Mouse (Mus musculus) spleen, postnatal 14 days (tissue): ENCODE results near the gene Tfg.

Source experiments
- DNase-seq, 2 experiments: peaks; one replicate each; pipeline ENCODE4 v3.0.0; 2021 to 2022; ENCODE audit warnings: low spot score in 2 of 2

Tfg gene

DNA sequence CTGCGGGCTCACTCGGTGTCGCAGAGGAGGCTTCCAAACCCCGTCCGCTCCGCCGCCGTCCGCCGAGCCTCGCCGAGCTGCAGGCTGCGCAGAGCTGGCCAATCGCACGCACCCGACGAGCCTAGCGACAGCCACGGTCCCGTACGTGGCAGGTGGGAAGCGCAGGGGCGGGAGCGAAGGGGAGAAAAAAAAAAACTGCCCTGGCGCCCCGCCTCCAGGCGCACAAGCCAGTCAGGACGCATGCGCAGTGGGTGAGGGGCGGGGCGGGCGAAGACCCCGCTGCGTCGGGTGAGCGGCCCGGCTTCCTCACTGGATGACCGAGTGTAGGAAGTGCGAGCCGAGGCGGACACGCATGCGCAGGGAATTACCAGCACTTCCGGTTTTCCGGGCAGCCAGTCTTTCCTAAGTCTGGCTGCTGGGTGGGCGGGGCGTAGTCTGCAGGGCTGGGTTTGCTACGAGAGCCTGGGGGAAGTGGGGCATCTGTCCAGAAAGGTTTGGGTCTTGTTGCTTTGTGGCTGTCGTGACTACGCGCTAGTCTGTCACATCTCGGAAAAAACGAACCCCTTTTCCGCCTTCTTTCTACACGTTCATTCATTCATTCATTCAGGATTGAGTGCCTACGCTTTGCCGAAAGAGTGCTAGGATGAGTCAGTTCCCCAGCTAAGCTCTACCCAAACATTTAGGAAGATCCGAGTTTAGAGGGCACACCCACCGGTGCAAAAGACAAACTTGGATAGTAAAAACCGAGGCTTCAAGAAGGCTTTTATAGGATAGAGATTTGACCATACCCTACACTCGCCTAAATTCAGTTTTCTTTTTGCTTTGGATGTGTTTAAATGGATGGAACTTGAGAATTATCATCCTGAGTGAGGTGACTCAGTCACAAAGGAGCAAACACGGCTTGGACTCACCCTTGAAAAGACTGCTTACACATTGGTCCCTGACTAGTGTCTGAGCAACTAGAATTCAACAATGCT, at the start of gene Tfg:
Gene Tfg, minus strand, starts transcription at position 227 of the 977 bp plus-strand sequence.
- DNase-seq, result peak; percentile 92 to 94

DNA sequence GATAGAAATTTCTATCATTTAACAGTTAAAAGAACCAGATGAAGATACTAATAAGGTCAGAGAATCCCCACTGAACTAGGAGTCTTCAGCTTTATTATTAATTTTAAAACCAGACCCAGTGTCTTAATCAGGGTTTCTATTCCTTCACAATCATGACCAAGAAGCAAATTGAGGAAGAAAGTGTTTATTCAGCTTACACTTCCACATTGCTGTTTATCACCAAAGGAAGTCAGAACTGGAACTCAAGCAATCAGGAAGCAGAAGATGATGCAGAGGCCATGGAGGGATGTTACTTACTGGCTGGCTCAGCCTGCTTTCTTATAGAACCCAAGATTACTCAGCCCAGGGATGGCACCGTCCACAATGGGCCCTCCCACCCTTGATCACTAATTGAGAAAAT, 11.8 kb upstream of the Tfg start:
- DNase-seq, result no peak

DNA sequence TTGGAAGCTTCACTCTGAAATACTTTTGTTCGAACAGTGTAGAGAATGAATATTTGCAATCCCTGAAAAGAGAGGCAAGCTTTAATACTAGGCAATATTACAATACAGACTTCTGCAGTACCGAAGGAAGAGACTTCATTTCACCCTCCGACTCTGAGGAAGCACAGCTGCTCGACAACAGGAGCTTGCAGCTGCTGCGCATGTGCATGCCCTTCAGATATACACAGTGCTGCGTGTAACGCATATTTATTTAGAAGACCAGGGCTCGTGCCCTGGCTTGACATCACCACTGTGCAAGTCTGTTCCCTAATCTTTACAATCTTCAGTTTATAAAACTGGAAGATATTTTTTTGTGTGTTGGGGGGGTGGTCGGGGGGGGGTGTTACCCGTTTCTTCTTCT, 7.7 kb upstream of the Tfg start:
- DNase-seq, result no peak

DNA sequence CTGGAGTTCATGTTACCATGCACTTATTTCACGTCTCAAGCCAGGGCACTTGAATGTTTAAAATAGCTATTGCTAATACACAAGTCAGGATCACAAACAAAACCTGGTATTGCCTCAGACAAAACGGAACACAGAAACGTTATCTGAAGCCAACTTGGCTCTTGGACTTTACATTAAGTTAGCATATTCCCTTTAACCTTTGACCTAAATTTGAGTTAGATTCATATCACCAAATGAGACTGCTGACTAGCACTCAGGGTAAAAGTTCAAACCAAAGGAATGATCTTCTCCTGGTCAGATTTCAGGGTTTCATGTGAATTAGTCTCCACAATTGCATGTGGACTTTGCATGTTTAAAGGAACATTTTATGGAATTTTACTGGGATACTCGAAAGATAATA, 5.1 kb upstream of the Tfg start:
- DNase-seq, result no peak

DNA sequence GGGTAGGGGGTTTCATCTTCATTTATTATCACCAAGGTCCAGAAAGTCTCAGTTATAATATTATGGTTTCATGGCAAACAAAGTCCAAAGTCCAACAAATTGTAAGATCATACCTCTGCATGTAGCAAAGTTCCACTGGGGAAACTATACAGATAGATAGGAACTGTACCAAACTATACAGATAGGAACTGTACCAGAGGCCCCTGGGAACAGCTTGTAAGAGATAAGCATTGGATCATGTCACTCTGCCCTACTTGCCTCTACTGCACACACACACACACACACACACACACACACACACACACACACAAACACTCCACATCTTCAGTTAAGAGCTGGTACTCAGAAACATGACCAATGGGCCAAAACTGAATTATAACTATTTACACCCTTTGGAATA, 1.8 kb upstream of the Tfg start:
- DNase-seq, result no peak

DNA sequence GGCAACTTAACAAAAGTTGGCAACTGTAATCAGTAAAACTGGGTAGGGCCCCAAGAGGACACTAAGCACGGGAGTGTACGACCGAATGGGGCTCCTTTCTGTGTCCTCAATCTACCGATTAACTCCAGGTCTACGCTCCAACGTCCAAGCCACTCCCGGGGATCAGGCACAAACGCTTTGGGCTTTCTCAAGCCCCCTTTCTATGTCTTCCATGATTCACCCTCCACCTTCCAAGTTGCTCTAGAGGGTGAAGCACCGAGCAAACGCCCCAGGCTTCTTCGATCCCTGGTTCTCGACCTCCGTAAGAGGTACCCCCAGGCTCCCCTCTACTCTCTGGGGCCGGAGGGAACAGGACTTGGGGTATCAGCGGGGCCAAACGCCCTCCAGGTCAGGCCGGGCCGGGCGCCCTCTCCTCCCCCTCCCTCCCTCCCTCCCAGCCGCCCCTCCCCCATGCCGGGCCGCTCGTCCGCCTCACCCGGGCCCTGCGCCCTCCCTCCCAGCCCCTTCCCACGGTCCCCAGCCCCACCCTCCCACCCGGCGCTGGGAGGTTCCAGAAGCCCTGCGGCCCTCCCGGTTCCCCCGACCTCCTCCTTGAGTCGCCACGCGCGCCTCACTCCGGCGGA, 582 bp downstream of the Tfg start:
- DNase-seq, result peak in 1 of 2 experiments; percentile 12

DNA sequence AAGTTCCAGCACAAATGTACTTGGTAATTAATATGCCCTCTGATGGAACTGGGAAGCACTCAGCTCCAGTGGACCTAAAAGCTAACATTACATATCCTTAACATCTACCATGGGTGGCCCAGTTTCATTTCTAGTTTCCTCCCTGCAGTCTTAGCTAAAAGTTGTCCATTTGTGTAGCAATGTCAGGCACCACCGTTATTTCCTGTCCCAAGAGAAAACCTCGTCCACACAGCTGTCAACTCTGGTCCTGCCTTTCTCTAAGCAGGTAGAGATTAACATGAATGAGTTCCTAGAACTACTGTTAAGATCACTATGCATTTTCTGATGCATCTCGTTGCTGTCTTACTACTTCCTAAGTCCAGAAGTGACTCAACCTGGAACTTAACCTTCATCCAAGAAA, 1.6 kb downstream of the Tfg start:
- no peak for DNase-seq

DNA sequence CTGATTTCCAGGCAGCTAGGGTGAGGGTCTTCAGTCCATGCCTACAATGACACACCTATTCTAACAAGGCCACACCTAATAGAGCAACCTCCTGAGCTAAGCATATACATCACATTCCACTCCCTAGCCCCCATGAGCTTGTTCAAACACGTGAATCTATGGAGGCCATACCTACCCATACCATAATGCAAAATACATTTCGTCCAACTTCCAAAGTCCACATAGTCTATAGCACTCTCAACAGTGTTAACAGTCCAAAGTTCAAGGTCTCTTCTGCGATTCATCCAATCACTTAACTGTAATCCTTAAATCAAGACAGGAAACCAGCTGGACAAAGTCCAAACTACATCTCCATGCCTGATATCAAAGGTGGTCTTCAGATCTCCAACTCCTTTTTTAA, 7.2 kb downstream of the Tfg start:
- no peak for DNase-seq

DNA sequence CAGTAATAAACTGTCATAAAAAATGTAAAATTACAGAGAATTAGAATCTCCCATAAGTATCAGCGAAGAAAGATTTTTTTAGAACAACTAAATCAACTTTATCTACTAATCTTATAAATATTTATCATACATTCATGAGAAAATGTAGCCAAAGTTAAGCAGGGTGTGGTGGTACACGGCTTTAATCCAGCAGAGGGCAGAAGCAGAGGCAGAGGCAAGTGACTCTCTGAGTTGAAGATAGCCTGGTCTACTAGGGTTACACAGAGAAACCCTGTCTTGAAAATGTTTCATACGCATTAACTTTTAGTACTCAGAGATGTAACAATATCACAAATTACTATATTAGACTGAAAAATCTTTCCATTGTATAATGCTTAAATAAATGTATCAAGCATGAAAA, 11.5 kb downstream of the Tfg start:
- no peak for DNase-seq

DNA sequence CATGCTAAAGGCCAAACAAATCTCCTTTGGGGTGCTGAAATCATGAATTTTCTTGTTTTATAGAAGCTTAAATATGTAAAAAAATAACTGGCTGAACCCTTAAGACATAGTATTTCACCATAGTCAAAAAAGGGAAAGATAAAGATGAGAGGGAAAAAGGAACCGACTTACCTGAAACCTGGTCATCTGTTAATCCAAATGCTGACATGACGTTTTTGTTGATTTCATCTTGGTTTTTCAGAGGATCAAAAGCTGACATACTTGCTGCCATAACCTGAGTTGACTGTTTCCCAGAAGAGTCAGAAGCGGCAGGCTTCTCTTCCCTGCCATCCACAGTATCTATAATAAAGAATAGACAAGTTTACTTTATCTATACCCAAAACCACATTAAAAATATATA, 16.4 kb downstream of the Tfg start:
- DNase-seq, result no peak

DNA sequence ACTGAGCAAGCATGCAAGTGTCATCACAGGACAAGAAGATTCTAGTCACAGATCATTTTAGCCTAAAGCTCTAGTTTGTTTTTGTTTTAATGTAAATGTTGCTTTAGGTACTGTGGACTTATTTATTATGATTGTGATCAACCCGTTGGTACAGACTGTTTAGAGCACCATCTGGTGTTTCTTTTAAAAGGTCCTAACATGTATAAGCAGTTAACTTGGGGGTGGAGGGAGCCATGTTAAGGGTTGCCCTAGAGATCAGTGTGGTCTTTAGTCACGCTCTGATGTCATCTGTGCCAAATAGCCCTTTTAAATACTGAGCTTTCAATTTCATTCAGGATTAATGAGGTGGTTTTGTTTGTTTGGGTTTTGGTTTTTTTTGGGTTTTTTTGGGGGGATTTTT, 20.8 kb downstream of the Tfg start:
- DNase-seq, result no peak

DNA sequence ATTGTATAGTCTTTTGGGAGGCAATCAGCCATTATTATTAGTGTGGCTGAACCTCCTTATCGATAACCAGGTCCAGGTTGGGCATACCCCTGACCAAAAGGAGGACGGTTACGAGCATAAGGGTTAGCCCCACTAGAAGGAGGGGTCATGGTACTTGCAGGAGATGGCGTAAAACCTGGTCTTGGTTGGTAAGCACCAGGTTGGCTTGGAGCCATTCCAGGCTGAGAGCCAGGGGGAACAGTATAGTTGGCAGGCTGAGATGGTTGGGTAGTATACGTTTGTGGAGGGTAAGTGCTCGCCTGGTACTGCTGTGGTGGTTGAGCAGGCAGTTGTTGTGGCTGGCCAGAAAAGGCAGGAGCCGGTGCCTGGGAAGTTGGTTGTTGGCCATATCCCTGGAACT, 26.5 kb downstream of the Tfg start:
- no peak for DNase-seq

DNA sequence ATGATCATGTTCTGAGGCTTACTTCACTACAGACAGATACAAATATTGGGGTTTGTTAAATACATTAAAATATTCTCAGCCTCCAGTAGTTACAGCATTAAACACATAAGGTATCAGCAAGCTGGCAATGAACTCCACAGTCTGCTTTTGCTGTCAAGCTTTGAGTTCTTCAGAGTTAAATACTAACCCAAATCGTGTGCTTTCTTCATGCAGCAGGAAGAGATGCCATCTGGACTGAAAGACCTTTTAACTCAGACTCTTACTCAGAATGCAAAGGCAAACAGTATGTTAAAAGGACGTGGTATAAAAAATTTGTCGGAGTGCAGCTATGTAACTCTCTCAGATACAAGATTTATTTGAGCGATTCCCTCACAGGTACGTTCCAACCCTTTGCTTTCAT, 30.5 kb downstream of the Tfg start:
- no peak for DNase-seq

DNA sequence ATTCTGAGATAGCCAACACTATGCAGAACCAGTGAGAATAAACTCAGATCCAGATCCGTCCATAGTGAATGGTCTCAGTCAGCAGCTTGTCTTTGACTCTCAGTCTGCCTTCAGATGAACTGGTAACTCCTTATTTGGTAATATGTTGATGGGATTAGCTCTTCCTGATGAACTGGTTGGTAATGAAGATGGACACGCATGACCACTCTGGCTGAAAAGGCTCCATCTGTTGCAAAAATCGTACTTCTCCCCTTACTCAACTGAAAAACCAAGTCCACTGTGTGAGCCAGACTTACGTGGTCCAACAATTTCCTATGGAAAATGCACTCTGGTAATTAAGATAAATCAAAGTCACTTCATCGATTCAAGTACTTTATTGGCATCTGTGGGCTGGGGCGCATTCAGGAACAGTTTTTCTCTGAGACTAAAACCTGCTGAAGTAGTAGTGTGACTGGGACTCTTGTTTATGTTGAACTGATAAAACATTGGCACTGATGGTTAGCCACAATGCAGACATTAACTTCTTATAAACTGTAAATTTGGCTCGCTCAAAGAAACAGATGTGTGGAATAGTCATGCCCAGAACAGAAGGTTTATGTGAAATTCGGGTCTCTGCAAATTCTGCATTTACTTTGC, 36.1 kb downstream of the Tfg start:
- no peak for DNase-seq

DNA sequence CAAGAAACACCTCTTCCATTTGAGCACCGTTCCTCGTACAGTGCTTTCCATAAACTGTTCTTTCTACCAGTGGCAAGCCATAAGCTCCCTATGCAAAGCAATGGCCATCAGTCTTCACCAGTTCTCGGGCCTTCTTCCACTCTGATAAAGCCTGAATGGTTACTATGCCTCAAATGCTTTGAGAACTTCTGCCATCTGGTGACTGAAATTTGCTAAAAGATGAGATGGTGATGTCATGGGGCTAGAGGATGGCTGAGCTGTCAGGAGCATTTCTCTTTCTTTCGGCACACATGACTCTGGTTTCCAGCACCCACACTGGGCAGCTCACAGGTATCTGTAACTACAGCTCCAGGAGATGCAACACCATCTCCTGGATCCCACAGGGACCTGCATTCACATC, 40.1 kb downstream of the Tfg start:
- no peak for DNase-seq

DNA sequence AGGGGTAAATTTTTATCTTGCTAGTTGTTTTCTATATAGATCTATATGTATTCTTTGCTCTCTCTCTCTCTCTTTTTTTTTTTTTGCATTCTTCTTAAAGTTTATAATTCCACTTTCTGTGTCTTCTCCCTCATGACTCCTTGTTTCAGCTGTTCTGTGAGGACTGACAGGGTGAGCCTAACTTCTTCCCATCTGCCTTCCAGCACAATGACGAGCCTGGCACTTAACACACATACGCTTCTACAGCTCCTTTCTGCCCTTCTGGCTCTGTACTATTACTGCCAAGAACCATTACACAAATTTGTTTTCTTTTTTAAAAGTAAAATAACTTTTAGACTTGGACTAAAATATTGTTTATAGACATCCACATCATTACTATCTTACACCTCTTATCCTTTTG, 43.8 kb downstream of the Tfg start:
- no peak for DNase-seq

DNA sequence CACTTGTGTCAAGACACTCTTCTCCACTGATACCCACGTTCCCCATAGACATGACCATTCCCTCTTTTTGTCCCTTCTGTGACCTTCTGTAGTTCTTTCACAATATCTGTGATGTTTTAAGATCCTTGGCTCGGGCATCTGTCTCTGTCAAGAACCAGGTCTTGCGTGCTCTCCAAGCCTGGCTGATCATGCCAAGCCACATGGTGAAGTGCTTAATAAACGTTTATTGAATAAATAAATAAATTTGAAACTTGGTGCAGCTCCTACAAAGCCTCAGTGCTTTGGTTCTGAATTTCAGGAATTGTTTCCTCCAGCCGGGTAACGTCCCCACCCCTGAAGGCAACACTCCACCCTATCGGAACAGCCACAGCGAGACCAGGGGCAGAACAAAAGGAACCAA, 46.3 kb downstream of the Tfg start:
- no peak for DNase-seq

DNA sequence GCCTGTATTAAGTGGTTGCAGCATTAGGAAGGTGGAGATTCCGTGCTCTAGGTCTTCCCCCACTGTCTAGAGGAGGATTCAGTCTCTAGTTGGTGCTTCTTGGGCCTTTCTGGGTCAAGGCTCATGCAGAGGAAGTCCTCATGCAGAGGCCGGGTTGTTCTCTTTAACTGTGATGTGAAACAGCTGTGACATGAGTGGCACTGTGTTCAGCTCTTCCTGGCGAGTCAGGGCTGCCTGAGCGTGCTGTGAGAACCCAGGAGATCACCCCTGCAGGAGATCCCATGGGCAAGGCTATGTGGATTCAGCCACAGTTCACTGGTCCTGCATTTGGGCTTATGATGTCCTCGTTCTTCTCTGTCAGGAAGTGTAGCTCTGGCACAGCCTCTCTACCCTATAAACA, 47.7 kb downstream of the Tfg start:
- DNase-seq, result no peak

DNA sequence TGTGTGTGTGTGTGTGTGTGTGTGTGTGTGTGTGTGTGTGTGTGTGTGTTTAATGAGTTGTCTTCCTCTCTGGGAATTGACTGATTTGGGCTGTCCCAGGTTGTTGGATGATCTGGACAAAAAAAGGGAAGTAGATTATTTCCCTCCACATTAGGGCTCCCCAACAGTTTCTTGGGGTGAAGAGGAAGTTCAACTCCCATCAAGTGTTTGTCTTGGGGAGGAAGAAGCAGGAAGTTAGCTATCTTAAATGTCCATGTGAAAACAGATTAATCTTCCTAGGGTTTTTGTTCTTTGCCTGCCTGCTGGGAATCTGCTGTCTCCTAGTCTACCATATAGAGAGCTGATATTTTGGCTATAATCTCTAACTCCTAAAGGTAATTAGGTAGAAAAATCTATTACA, 58.4 kb downstream of the Tfg start:
- no peak for DNase-seq

DNA sequence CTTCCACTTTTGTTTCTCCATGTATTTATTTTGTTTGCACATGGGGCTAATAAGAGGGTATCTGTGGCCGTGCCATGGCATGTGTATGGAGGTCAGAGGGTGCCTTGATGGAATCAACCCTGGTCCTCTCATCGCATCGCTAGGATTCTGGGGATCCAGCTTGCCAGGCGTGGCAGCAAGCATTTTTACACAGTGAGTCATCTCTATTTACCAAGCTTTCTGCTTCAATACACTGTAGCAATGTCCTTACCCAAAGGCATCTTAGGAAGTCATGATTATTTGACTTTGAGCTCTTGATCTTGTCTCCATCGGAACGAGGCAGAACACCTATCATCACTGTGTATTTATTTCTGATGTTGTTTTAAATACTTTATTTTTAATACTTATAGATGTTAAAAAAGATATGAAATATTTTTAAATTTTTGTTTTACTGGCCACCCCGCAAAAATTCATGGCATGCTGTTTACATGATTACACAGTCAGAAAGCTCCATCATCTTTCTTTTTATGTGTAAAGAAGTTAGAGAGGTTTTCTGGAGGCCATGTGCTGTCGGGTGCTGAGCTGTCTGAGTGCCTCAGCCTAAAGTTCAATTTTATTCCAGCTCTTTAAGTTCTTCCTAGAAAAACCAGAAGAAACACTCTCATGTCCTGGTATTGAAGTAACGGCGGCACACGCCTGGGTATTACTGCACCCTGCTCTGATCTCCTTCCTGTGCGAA, 61.9 kb downstream of the Tfg start:
- DNase-seq, result no peak

DNA sequence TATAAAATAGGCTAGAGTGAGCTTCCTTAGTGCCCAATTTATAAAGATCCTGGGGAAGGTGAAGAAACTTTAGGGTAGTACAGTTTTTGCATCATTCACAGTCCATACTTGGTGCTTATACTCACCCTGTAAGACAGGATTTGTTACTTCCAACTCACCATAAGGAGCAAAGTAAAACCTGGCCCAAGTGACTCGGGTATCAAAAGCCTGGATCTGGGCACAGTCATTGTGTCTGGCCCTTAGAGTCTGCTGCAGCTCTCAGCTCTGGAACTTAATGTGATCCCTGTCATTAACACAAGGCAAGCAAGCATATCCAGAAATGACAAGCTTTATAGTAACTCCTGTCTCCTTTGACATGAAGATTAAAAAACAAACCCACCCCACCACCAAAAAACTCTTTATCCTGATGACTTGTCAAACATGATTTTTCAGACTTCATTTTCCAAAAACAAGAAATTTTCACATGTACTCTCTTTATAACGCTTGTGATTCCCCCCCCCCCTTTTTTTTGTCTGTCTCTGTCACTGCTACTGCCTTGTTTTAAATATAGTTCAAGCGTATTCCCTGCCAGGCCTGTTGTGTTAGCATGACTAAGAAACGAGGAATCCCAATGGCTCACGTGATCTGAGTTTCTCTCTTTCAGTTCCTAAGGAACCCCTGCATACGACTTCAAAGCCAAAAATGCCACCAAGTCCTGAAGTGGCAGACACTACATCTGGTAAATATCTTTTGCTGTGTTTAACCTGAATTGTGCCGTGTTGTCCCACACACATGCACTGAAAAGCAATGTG, 70.7 kb downstream of the Tfg start:
- no peak for DNase-seq
